Mouse (Mus musculus) layer of hippocampus, adult 18-20 months (tissue): ENCODE results near the gene Tmem189. TPM values are rescaled to one million over a fixed set of nuclear protein-coding genes. Genes with fewer than 3 reads are reported as not detected.
"Not testable (repeated sequence)": the region's sequence is repeated elsewhere in the genome, so short reads cannot be mapped to it uniquely, and the experiment has no call there.

Source experiments
- DNase-seq, 2 experiments: peaks; one replicate each; pipeline ENCODE4 v3.0.0; 2022; ENCODE audit warnings: low spot score in 2 of 2
- total RNA-seq, 2 experiments: library from RNA; stranded (reverse); gene quantifications; 2 replicates each; pipeline ENCODE4 v1.2.3; 2021

Gene Tmem189
- total RNA-seq, 2 experiments from 2014 or later = 46.7 TPM

GRCm38 (mm10) chr2:167625670-167626069 is 64.0 kb downstream of the Tmem189 start:
- DNase-seq = no peak

GRCm38 (mm10) chr2:167624368-167625075 is 65.1 kb downstream of the Tmem189 start:
- no peak for DNase-seq

- no peak for DNase-seq
These were observed 66.7 kb downstream of the Tmem189 start for GRCm38 (mm10) chr2:167622965-167623364.

- DNase-seq = no peak
These were observed 67.3 kb downstream of the Tmem189 start for GRCm38 (mm10) chr2:167622352-167622751.

- no peak for DNase-seq
These were observed 68.2 kb downstream of the Tmem189 start for GRCm38 (mm10) chr2:167621255-167622087.

- no peak for DNase-seq
These were observed 72.2 kb downstream of the Tmem189 start for GRCm38 (mm10) chr2:167617472-167617871.

- no peak for DNase-seq
These were observed 72.6 kb downstream of the Tmem189 start for GRCm38 (mm10) chr2:167617034-167617433.

GRCm38 (mm10) chr2:167613335-167613734 is 76.3 kb downstream of the Tmem189 start:
- DNase-seq = not testable (repeated sequence)

GRCm38 (mm10) chr2:167612122-167612521 is 77.5 kb downstream of the Tmem189 start:
- DNase-seq = no peak

- no peak for DNase-seq
These were observed 78.3 kb downstream of the Tmem189 start for GRCm38 (mm10) chr2:167611287-167611686.

- DNase-seq = no peak
These were observed 82.9 kb downstream of the Tmem189 start for GRCm38 (mm10) chr2:167606745-167607123.

- DNase-seq = no peak
These were observed 83.5 kb downstream of the Tmem189 start for GRCm38 (mm10) chr2:167605817-167606744.

GRCm38 (mm10) chr2:167605178-167605794 is 84.3 kb downstream of the Tmem189 start:
- peak; percentile 71 to 89 for DNase-seq

GRCm38 (mm10) chr2:167602978-167603377 is 86.6 kb downstream of the Tmem189 start:
- DNase-seq = no peak

GRCm38 (mm10) chr2:167602364-167602763 is 87.3 kb downstream of the Tmem189 start:
- DNase-seq = no peak

- no peak for DNase-seq
These were observed 89.1 kb downstream of the Tmem189 start for GRCm38 (mm10) chr2:167600481-167600995.

GRCm38 (mm10) chr2:167599917-167600316 is 89.7 kb downstream of the Tmem189 start:
- no peak for DNase-seq

- DNase-seq = no peak
These were observed 90.4 kb downstream of the Tmem189 start for GRCm38 (mm10) chr2:167599195-167599594.

- DNase-seq = no peak
These were observed 92.0 kb downstream of the Tmem189 start for GRCm38 (mm10) chr2:167597492-167598186.
